Mouse (Mus musculus) kidney, adult 9 months (tissue): ENCODE measurements around the gene Sema3b.
"Not testable (repeated sequence)": the region's sequence is repeated elsewhere in the genome, so short reads cannot be mapped to it uniquely, and the experiment has no call there.

Experiments
- DNase-seq: peaks from one replicate; pipeline ENCODE4 v3.0.0; 2022

Gene Sema3b

DNA sequence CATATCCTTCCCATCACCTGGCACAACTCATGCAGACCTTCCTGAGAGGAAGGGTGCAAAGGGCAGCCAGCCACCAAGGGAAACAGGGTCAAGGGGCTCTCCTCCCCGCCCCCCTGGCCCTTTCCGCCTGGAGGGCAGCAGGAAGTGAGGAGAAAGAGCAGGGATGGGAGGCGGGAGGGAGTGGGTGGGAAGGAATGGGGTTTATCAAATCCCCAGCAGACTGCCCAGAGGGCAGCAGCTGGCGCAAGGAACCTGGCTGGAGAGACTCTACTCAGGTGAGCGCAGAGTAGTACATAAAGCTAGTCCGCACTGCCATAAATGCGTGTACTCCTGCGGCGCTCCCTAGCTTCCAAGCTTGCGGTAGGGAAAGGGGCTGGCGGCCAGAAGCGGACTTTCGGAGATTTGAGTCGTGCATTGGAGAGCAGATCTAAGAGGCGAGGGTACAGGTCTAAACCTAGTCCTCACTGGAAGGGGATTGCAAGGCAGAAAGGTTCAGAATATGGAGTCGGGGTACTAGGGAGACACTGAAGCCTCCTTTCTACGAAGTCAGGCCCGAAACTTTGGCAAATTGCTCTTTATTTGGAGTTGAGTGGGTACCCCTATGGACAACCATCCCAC is 41.2 kb downstream of the Sema3b start, which contains the start of gene Hyal2:
Gene Hyal2 (plus strand): TSS at position 244 of the 618 bp plus-strand sequence.
- peak; percentile 93 for DNase-seq

DNA sequence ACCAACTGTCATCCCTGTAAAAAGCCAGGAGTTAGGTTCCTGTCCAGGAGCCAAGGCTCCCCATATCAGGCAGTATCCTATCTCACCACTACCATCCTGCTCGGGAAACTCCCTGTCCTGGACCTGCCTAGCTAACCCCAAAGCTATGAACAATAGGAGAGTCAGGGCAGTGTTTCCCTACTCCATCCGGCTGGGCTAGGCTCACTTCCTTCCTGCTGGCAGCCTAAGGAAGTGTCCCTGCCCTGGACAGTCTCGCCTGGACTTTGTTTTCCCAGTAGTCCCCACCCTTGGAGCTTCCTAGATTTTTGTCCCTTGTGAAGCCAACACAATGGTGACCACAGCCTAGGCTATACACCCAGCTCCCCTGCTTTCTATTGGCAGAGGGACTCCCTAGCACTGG is 42.2 kb downstream of the Sema3b start:
- DNase-seq: peak; percentile 78

DNA sequence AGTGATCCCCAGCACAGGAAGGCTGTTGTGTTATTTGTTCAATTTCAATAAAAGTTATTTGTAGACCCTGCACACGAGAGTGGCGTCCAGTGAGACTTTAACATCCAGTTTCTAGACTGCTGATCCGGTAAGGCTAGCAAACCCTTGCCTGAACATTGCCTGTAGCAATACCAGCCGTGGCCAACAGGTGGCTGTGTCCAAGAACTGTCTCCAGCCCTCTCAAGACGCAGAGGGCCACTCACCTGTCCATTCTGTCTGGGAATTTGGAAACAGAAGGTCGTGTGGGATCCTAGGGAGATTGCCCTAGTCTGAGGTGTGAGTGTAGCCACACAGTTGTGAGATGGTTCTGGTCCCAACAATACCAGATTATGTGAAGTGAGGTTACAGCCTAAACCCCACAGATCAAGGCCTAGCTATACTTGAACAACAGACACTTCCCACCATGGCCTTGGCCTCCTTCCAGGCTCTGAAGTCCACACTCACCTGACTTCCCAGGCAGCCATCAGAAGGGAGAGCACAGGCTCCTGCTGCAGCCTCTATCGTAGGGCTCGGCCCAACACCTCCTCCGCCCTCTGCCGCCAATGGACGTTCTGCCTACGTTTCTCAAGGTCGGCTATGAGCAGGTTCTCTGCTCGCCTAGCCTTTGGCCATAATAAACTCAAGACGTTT is 42.9 kb downstream of the Sema3b start:
- DNase-seq: peak; percentile 95

DNA sequence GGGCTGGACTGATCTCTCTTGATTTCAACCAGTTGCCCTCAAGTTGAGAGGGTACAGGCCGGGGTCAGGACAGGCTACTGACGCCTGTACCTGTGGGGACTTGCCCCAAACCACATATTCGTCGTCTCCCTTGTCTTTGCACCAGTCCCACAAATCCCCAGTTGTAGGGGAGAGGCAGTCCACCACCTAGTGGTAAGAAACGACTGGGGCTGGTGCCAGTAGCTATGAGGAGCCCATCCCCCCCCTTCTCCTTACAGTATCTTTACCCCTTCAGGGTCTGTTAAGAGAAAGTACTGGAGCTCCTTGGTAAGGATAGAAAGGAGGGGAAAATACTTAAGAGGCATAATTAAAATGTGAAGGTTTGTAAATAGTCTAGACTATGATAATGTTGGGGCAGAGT is 43.5 kb downstream of the Sema3b start:
- not testable (repeated sequence) for DNase-seq

DNA sequence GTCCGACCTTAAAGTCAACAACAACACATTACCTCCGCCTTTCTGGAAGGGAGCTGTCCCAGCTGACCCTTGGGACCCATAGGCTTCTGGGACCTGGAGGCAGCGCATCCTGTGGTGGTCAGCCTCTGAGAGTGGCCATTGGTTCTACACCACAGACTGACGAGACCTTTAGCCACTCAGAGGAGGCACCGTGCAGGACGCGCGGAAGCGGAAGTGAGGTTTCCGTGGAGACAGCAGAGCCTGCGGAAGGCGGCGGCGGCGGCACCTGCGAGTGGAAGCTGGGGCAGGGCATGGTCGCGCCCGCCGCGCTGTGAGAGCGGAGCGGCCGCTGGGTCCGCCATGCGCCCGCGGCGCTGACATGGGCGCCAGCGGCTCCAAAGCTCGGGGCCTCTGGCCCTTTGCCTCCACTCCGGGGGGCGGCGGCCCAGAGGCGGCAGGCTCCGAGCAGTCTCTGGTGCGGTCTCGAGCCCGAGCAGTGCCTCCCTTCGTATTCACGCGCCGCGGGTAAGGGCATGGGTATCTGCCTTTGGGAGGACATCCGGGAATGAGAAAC is 45.9 kb downstream of the Sema3b start, which contains the start of gene Tusc2:
Gene Tusc2 (plus strand): TSS at position 227 of the 553 bp plus-strand sequence.
- DNase-seq: peak; percentile 98

DNA sequence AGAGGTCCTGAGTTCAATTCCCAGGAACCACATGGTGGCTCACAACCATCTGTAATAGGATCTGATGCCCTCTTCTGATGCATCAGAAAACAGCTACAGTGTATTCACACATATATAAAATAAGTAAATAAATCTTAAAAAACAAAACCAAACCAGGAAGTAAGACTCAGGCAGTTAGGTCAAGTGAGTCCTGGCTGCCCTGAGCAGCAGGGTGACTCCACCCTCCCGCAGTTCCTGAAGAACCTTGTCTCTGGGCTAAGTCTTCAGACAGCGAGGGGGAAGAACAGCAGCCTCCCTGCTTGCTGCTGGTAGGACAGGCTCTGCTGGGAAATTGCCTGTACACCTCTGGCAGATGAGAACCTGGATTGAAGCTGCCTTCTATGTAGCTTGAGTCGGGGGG is 52.7 kb downstream of the Sema3b start:
- DNase-seq: no peak

DNA sequence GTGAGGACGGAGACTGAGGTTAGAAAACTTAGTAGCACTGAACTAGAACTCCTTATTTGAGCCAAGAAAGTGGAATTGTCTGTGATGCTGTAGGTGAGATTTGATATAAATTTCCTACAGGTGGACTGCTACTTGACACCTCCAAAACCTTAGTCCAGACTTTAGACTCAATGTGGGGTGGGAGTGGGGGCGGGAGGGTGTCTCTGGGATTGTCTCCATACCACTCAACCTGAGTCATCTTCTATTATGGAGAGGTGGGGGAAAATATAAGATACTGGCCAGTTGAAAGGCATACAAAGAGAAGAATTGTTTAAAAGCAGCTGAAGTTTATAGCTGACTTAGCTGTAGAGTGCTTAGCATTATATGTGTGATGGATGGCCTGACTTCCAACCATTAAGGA is 53.3 kb downstream of the Sema3b start:
- DNase-seq: no peak

DNA sequence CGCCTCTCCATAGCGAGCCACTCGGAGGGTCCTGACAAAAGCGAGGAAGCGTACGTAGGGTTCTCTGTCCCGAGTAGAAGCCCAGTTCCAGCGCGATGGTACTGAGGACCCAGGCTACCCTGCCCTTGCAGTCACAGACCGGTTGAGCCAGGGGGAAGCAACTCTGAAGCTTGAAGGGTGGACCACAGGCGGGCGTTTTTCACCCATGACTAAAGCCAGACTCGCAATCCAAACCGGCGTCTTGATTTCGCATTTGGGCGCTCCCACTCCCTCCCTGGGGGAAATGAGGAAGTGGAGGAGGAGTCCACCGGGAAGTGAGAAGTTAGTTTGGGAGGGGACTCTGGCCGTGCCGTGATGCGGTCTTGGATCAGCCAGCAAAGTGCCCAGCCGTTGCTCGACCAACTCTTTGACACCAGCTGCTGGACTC is 54.0 kb downstream of the Sema3b start:
- DNase-seq: peak; percentile 69

DNA sequence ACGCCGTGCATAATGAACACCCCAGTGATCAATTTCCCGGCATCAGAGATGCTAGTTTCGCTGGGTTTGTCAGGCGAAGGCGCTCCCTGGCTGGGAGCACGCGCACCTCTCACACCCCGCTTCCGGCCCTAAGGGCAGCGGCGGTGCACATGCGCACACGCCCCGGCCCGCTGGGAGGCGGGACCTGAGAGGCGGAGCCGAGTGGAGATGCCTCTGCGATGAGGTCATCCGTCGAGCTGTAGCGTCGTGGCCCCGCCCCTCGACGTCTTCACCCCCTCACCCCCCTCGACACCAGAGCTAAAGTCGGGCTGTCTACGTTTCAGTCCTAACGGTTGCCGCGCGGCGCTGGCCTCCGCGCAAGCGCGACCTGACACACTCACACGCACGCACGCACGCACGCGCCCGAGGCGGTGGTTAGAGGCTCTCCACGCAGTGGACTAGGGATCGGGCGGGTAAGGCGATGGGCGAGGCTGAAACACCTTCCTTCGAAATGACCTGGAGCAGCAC is 54.7 kb downstream of the Sema3b start:
- peak; percentile 96 for DNase-seq

DNA sequence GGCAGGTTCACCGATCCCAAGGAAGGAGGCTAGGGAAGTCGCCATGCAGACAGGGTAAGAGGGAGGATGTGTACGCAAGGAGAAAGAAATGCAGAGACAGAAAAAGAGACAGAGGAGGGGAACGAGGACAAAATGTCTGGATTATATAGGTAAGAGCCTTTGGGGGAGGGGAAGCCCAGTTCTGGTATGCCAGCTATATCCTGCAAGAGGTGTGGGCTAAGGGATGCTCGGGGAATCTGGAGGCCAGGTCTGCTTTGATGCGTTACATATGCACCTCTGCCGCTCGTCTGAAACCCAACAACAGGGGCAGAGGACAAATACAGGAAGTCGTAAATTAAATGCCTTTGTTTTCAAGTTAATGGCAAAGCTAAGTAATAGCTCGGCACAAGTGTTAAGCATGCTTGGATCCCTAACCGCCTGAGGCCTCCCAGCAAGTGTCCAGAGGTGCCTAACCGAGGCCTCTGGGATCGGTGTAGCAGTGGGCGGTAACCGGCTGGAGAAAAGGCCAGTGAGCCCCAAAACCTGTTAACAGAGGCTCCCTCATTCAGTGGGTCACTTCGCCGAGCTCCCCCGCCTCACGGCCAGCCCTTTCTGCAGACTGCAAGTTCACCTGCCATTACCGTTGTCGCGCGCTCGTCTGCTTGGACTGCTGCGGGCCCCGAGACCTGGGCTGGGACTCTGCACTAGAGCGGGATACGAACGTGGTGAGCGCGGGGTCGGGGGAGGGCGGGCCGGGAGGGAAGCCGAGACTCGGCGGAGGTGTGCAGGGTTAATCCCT is 55.3 kb downstream of the Sema3b start:
- DNase-seq: peak; percentile 72

DNA sequence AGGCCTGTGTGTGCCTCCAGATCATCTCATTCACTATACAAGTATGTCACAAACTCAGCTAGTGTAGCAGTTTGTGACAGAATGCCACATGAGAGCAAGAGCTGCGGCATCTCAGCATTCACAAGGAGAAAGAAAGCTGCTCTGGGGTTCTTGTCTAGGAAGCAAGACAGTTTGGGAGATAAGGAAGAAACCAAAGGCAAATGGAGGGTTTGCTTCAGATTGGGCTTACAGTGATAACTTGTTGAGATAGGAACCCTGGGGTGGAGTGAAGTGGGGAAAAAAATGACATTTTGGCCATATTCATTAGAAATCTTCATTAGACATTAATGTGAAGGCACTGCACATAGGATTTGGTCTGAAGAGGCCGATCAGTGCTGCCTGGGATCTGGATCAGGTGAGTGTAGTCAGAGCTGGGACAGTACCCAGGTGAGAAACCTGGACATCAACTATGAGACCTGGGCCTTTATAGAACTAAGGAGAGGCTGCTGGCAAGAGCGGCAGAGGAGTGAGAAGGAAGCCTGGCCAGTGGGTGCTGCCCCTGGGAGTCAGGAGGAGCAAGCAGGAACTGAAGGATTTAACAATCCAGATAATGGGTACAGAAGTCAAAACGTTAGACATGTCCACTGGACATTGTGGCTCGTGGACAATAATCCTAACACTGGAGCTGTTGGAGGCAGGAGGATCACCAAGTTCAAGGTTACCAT is 56.2 kb downstream of the Sema3b start:
- DNase-seq: no peak

DNA sequence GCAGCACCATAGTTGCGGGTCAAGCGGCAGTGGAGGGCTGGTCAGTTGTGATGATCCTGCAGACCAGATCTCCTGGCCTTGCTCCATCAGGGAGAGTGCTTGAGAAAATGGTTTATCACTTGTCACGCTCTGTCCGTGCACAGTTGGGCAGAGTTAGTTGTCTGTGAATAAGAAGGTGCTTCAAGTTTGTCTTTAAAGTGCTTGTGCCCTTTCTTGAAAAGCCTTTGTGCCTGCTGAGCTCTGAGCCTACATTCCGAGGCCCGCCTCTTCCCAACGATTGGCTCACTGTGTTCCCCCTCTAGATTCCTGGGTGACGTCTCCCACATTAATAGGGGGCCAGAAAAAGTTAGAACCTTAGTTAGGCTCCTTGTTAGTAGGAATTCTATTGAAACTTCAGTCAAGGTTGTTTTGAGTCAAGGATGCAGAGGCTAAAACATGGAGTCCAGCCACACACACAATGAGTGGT is 57.1 kb downstream of the Sema3b start:
- DNase-seq: no peak

DNA sequence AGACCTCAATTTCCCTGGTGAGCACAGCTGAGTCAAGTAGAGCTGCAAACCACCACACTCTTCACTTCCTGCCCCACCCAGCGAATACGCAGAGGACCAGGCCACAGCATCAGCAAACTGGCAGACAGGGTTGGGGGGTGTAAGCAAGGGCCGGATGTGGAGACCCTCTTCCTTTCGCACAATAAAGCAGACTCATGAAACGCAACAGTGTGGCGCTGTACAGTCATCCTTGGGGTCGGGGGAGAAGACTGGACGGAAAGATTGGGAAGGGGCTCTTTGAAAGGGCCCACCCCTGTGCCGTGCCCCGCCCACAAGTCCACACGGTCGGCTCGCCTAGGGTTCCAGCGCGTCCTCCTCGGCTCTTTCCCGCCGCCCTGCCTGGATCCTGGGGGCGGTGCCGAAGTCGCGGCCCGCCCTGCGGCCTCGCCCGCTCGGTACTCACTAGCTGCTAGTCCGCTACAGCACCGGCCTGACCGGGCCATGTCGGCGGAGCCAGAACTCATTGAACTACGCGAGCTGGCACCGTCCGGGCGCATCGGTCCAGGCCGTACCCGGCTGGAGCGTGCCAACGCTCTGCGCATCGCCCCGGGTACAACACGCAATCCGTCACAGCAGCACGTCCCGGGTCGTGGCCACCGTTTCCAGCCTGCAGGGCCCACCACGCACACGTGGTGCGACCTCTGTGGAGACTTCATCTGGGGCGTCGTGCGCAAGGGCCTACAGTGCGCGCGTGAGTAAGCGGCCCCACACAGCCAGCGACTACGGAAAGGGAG is 57.7 kb downstream of the Sema3b start, which contains the start of gene Rassf1:
Gene Rassf1 (plus strand): TSS at position 439 of the 773 bp plus-strand sequence.
- DNase-seq: peak; percentile 85

DNA sequence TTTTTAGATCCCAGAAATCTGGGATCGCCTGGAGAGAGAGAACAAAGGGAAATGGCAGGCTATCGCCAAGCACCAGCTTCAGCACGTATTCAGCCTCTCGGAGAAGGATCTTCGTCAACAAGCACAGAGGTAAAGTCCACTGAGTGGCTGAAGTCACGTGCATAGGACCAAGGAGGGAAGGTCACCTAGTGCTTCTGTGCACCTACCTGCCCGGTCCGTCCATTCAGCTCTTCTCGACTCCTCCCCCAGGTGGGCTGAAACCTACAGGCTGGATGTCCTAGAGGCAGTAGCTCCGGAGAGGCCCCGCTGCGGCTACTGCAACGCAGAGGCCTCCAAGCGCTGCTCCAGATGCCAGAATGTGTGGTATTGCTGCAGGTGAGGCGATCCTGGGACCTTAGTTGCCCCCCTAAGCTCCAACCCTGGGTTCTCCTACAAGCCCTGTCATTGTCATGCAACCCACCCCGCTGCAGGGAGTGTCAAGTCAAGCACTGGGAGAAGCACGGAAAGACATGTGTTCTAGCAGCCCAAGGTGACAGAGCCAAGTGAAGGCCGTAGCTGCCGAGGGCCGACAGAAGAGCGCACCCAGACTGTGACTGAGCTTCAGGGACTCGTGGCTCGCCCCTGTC is 58.4 kb downstream of the Sema3b start:
- peak; percentile 95 for DNase-seq

DNA sequence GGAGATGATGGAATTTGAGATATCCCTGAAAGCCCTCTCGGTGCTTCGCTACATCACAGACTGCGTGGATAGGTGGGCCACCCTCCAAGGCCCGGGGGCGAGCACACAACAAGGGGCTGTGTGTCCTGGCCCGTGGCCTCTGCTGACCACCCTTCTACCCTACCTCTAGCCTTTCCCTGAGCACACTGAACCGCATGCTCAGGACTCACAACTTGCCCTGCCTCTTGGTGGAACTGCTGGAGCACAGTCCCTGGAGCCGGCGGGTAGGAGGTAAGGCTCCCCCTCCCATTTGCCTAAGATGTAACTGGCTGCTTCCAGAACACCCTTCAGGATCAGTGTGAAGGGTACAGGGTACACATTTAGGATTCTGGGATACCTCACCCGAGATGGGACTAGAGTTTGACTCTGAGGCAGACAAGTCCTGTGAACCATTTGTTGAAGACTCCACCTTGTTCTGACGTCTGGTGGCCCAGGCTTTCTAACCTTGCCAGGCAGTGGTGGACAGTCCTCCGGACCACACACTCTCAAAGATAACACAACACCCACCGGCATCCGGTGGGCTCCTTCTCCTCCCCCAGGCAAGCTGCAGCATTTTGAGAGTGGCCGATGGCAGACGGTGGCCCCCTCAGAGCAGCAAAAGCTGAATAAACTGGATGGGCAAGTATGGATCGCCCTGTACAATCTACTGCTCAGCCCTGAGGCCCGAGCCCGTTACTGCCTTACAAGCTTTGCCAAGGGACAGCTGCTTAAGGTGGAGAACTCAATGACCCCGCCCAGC is 59.5 kb downstream of the Sema3b start:
- DNase-seq: no peak

DNA sequence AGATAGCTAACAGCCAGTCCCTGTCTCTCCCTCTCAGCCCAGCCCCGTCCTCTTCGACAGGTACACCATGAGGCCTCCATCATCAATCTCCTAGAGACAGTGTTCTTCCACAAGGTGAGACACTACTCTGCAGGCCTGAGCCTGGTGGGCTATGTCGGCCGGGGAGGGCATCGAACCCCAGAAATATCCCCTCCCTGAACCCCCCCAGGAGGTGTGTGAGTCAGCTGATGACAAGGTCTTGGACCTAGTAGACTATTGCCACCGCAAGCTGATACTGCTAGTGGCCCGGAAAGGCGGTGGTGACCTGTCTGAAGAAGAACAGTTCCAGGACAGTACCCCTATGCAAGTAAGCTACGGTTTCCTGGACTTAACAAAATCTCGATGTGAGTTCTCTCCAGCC is 60.2 kb downstream of the Sema3b start:
- DNase-seq: no peak

DNA sequence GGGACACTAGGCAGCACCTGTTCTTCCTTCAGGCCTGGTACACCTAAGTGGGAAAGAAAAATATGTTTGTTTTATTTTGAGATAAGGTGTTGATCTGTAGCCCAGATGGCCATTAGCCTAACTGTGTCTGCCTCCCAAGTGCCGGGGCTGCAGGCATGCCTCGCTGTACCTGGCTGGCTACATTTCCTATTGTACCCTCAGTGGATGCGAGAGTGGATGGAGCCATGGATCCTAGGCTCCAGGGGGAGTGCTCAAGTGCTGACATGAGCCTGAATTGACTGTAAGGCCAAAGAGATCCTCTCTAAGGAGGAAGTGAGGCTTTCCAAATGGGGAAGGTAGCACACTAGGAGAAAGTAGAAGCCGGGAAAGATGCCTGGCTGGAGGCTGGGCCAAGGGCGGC is 61.1 kb downstream of the Sema3b start:
- no peak for DNase-seq
